Mouse (Mus musculus) heart, postnatal 0 days (tissue): ENCODE data around the gene Kmt2a.

Source experiments
- CTCF ChIP-seq: IDR thresholded peaks from 2 replicates; pipeline ENCODE4 v1.5.1; 2016; ENCODE audit warnings: antibody characterized with exemption, control low read depth, low read depth
- EP300 ChIP-seq: IDR thresholded peaks from 2 replicates; pipeline ENCODE4 v1.6.1; 2016; ENCODE audit warnings: antibody characterized with exemption, low read depth

- TF ChIP-seq CTCF, result peak; percentile 75
- TF ChIP-seq EP300, result no peak
Observed at GRCm38 (mm10) chr9:44836439-44836838, 44.7 kb downstream of the Kmt2a start.
